8 mouse cellular contexts compared by ENCODE assay signal in genomic region chr9:73045204-73045603, GRCm38 (mm10). TPM values are rescaled to one million over a fixed set of nuclear protein-coding genes. Genes with fewer than 3 reads are reported as not detected.
A peak's percentile ranks its signal among the peaks of the same experiment; 100 is the strongest.
DNase-seq lines count a peak whose midpoint lies in the region; ATAC-seq and TF ChIP-seq lines count a peak whose summit lies in the region.

No protein-coding gene starts in this region.

- TF ChIP-seq CTCF in MEL (IDR thresholded peaks at IDR 0.05 in 2 of 3, conservative IDR thresholded peaks at IDR 0.05 in 1 of 3; ENCODE audit: control insufficient read depth in 1 of 3, insufficient read depth in 1 of 3, low read depth in 2 of 3, low read length in 3 of 3, poor library complexity in 1 of 3, severe bottlenecking in 1 of 3): no peak

- H3K27me3 ChIP-seq in MEL (ENCODE audit: control insufficient read depth in 1 of 2, insufficient read depth in 2 of 2, low read length in 2 of 2): no peaks in the 10 kb centered on the region
- H3K27me3 ChIP-seq in forebrain, embryonic 13.5 days: no peaks in the 10 kb centered on the region
- H3K27me3 ChIP-seq in limb, embryonic 10.5 days (ENCODE audit: low read depth, poor library complexity, severe bottlenecking): peaks cover 20% of the 10 kb centered on the region; the same call in 1 of the 2 replicates
- H3K27me3 ChIP-seq in neural tube, embryonic 15.5 days (replicated peaks): no peaks in the 10 kb centered on the region

- TF ChIP-seq EP300 in MEL (IDR thresholded peaks at IDR 0.05; ENCODE audit: low read depth in 1 of 2, low read length in 2 of 2): no peak

- H3K4me3 ChIP-seq in MEL (ENCODE audit: control insufficient read depth in 1 of 2, insufficient read depth in 1 of 2, low read depth in 2 of 2, low read length in 2 of 2): peak overlapping the region; percentile 90 to 97
- H3K4me3 ChIP-seq in forebrain, embryonic 13.5 days: peak overlapping the region; percentile 44
- H3K4me3 ChIP-seq in limb, embryonic 10.5 days: peak overlapping the region; percentile 53
- peak overlapping the region; percentile 51 for H3K4me3 ChIP-seq in neural tube, embryonic 15.5 days (replicated peaks)

- intact Hi-C loops in gastrocnemius, postnatal 14 days (cut with DNase I; ENCODE audit: low total_unique reads): no loop called here

- H3K9me3 ChIP-seq in MEL (replicated peaks; ENCODE audit: insufficient read depth, low read length): no peaks in the 10 kb centered on the region
- no peaks in the 10 kb centered on the region for H3K9me3 ChIP-seq in forebrain, embryonic 13.5 days (replicated peaks)
- no peaks in the 10 kb centered on the region for H3K9me3 ChIP-seq in limb, embryonic 10.5 days (replicated peaks)
- no peaks in the 10 kb centered on the region for H3K9me3 ChIP-seq in neural tube, embryonic 15.5 days (replicated peaks)

- H3K79me2 ChIP-seq in MEL (ENCODE audit: control insufficient read depth, insufficient read depth, low read length, poor library complexity): peaks cover 10% of the 10 kb centered on the region

- TF ChIP-seq RAD21 in MEL (IDR thresholded peaks at IDR 0.05; ENCODE audit: low read depth, low read length): no peak

- peaks cover 13 to 34% of the 10 kb centered on the region in 2 experiments for H3K4me1 ChIP-seq in MEL (ENCODE audit: control insufficient read depth in 1 of 2, insufficient read depth in 2 of 2, low read length in 2 of 2)
- H3K4me1 ChIP-seq in forebrain, embryonic 13.5 days: peaks cover 21% of the 10 kb centered on the region
- peaks cover 30% of the 10 kb centered on the region for H3K4me1 ChIP-seq in limb, embryonic 10.5 days
- peaks cover 33% of the 10 kb centered on the region for H3K4me1 ChIP-seq in neural tube, embryonic 15.5 days

- no peak overlapping the region for H3K27ac ChIP-seq in MEL (ENCODE audit: control insufficient read depth, low read depth, low read length)
- H3K27ac ChIP-seq in forebrain, embryonic 13.5 days: no peak overlapping the region
- no peak overlapping the region for H3K27ac ChIP-seq in limb, embryonic 10.5 days
- no peak overlapping the region for H3K27ac ChIP-seq in neural tube, embryonic 15.5 days (replicated peaks)

- ATAC-seq in frontal cortex, adult (ENCODE audit: low TSS enrichment): peak; percentile 22; the same call in 1 of the 2 replicates
- ATAC-seq in forebrain, embryonic 13.5 days: no peak
- ATAC-seq in neural tube, embryonic 15.5 days (ENCODE audit: low FRiP score): no peak; the same call in 1 of the 2 replicates

- TF ChIP-seq POLR2A in MEL (IDR thresholded peaks at IDR 0.05; ENCODE audit: control insufficient read depth in 1 of 2, insufficient read depth in 1 of 2, low read depth in 1 of 2, low read length in 2 of 2, poor library complexity in 1 of 2): no peak

- DNase-seq in frontal cortex, postnatal 25 days (ENCODE audit: low spot score in 2 of 2): no peak
- no peak for DNase-seq in MEL (ENCODE audit: low read depth, low spot score)
- no peak for DNase-seq in limb, embryonic 10.5 days (ENCODE audit: low spot score)
- DNase-seq in gastrocnemius, postnatal 14 days: no peak
- no peak for DNase-seq in gastrocnemius, adult 8-10 months (ENCODE audit: low spot score in 2 of 2)

- peak overlapping the region; percentile 87 for H3K9ac ChIP-seq in MEL (ENCODE audit: control insufficient read depth, low read depth, low read length, poor library complexity, severe bottlenecking)
- H3K9ac ChIP-seq in forebrain, embryonic 13.5 days: peak overlapping the region; percentile 71; the same call in 1 of the 2 replicates
- peak overlapping the region; percentile 65 for H3K9ac ChIP-seq in neural tube, embryonic 15.5 days (replicated peaks)

- H3K36me3 ChIP-seq in MEL (ENCODE audit: control insufficient read depth in 1 of 2, insufficient read depth in 2 of 2, low read length in 2 of 2): peaks cover 0 to 30% of the 10 kb centered on the region in 2 experiments; a peak in 2 of 4 replicates
- H3K36me3 ChIP-seq in forebrain, embryonic 13.5 days (ENCODE audit: poor library complexity, severe bottlenecking): no peaks in the 10 kb centered on the region
- H3K36me3 ChIP-seq in limb, embryonic 10.5 days: no peaks in the 10 kb centered on the region
- H3K36me3 ChIP-seq in neural tube, embryonic 15.5 days: no peaks in the 10 kb centered on the region

- 22% methylated on average over 7 of the region's 7 CpGs for WGBS in forebrain, embryonic 13.5 days
- 9% methylated on average over 7 of the region's 7 CpGs for WGBS in limb, embryonic 10.5 days
- WGBS in neural tube, embryonic 15.5 days: 9% methylated on average over 7 of the region's 7 CpGs

- peak overlapping the region; percentile 83 for H3K4me2 ChIP-seq in forebrain, embryonic 13.5 days
- H3K4me2 ChIP-seq in neural tube, embryonic 15.5 days: peak overlapping the region; percentile 93

TF ChIP-seq in MEL, 35 proteins besides CTCF, POLR2A, EP300 and RAD21:
- no peak for TF ChIP-seq MAX (IDR thresholded peaks at IDR 0.05; ENCODE audit: low read length)
- no peak for TF ChIP-seq MYC (IDR thresholded peaks at IDR 0.05; ENCODE audit: low read depth, low read length)
- no peak for TF ChIP-seq CHD2 (IDR thresholded peaks at IDR 0.05; ENCODE audit: low read length)
- TF ChIP-seq SIN3A (IDR thresholded peaks at IDR 0.05; ENCODE audit: low read length): no peak; the same call in 1 of the 2 replicates
- no peak for TF ChIP-seq CHD1 (IDR thresholded peaks at IDR 0.05; ENCODE audit: low read depth, low read length)
- TF ChIP-seq MAZ (IDR thresholded peaks at IDR 0.05; ENCODE audit: low read depth, low read length): no peak
- TF ChIP-seq TBP (IDR thresholded peaks at IDR 0.05; ENCODE audit: low read depth, low read length): no peak
- no peak for TF ChIP-seq MAFK (IDR thresholded peaks at IDR 0.05; ENCODE audit: borderline replicate concordance, low read depth, low read length)
- no peak for TF ChIP-seq ZC3H11A (IDR thresholded peaks at IDR 0.05; ENCODE audit: low read depth, low read length)
- no peak for TF ChIP-seq E2F4 (IDR thresholded peaks at IDR 0.05; ENCODE audit: borderline replicate concordance, low read depth, low read length)
- no peak for TF ChIP-seq ETS1 (IDR thresholded peaks at IDR 0.05; ENCODE audit: low read depth, low read length)
- TF ChIP-seq SMC3 (IDR thresholded peaks at IDR 0.05; ENCODE audit: low read depth, low read length): no peak
- no peak for TF ChIP-seq ZMIZ1 (IDR thresholded peaks at IDR 0.05; ENCODE audit: low read depth, low read length)

RNA-seq across cellular contexts. Expression of gene Rab27a, which starts 0.6 kb away (rescaled TPM):
- 8.6 and 8.8 TPM in 2 replicates for total RNA-seq in MEL (2012; rRNA removed)
- polyA plus RNA-seq in MEL (2012; ENCODE audit: insufficient read depth in 1 of 2, insufficient read length in 2 of 2, low read depth in 1 of 2, low replicate concordance in 2 of 2, missing spikeins in 1 of 2): 10 to 100 TPM in 1 of 2 experiments, not detected in 1; 11.2 TPM
- 0.96 and 1.2 TPM in 2 replicates for polyA plus RNA-seq in forebrain, embryonic 13.5 days (2015; fragmentation: Nextera tagmentation; extraction: Ambion mirVana)
- polyA plus RNA-seq in limb, embryonic 10.5 days (2016; fragmentation: Nextera tagmentation; extraction: Ambion mirVana): 3.4 and 5.0 TPM in 2 replicates
- 3.3 and 11.8 TPM in 2 replicates for polyA plus RNA-seq in neural tube, embryonic 15.5 days (2015; fragmentation: Nextera tagmentation; extraction: Ambion mirVana)
- 1 to 10 TPM; 1.8 to 6.0 TPM for total RNA-seq in gastrocnemius, postnatal 14 days (2021)
- total RNA-seq in gastrocnemius, adult 8-10 months (2022): 1 to 10 TPM in 3 of 4 experiments, under 1 TPM in 1; 0.46 to 2.0 (median 1.3) TPM

RNA-seq across cellular contexts. Expression of gene Pigb, which starts 5.0 kb away (rescaled TPM):
- 3.5 and 3.7 TPM in 2 replicates for total RNA-seq in MEL (2012; rRNA removed)
- 10 to 100 TPM in 1 of 2 experiments, not detected in 1; 12.0 TPM for polyA plus RNA-seq in MEL (2012; ENCODE audit: insufficient read depth in 1 of 2, insufficient read length in 2 of 2, low read depth in 1 of 2, low replicate concordance in 2 of 2, missing spikeins in 1 of 2)
- polyA plus RNA-seq in forebrain, embryonic 13.5 days (2015; fragmentation: Nextera tagmentation; extraction: Ambion mirVana): 8.4 and 11.3 TPM in 2 replicates
- 15.6 and 17.8 TPM in 2 replicates for polyA plus RNA-seq in limb, embryonic 10.5 days (2016; fragmentation: Nextera tagmentation; extraction: Ambion mirVana)
- 12.7 and 14.7 TPM in 2 replicates for polyA plus RNA-seq in neural tube, embryonic 15.5 days (2015; fragmentation: Nextera tagmentation; extraction: Ambion mirVana)
- 1 to 10 TPM; 3.3 to 4.6 TPM for total RNA-seq in gastrocnemius, postnatal 14 days (2021)
- total RNA-seq in gastrocnemius, adult 8-10 months (2022): 1 to 10 TPM; 3.7 to 4.6 (median 4.2) TPM

RNA-seq across cellular contexts. Expression of gene Khdc3, which starts 56.4 kb away (rescaled TPM):
- total RNA-seq in MEL (2012; rRNA removed): not detected in 2 replicates
- not detected for polyA plus RNA-seq in MEL (2012; ENCODE audit: insufficient read depth in 1 of 2, insufficient read length in 2 of 2, low read depth in 1 of 2, low replicate concordance in 2 of 2, missing spikeins in 1 of 2)
- not detected in 2 replicates for polyA plus RNA-seq in forebrain, embryonic 13.5 days (2015; fragmentation: Nextera tagmentation; extraction: Ambion mirVana)
- not detected in 2 replicates for polyA plus RNA-seq in limb, embryonic 10.5 days (2016; fragmentation: Nextera tagmentation; extraction: Ambion mirVana)
- 0.17 and 0.20 TPM in 2 replicates for polyA plus RNA-seq in neural tube, embryonic 15.5 days (2015; fragmentation: Nextera tagmentation; extraction: Ambion mirVana)
- not detected for total RNA-seq in gastrocnemius, postnatal 14 days (2021)
- total RNA-seq in gastrocnemius, adult 8-10 months (2022): not detected

RNA-seq across cellular contexts. Expression of gene Gm20509, which starts 57.1 kb away (rescaled TPM):
- total RNA-seq in MEL (2012; rRNA removed): not detected in 2 replicates
- not detected for polyA plus RNA-seq in MEL (2012; ENCODE audit: insufficient read depth in 1 of 2, insufficient read length in 2 of 2, low read depth in 1 of 2, low replicate concordance in 2 of 2, missing spikeins in 1 of 2)
- not detected in 2 replicates for polyA plus RNA-seq in forebrain, embryonic 13.5 days (2015; fragmentation: Nextera tagmentation; extraction: Ambion mirVana)
- polyA plus RNA-seq in limb, embryonic 10.5 days (2016; fragmentation: Nextera tagmentation; extraction: Ambion mirVana): not detected in 2 replicates
- 0.43 TPM in 1 of 2 replicates, not detected in the other for polyA plus RNA-seq in neural tube, embryonic 15.5 days (2015; fragmentation: Nextera tagmentation; extraction: Ambion mirVana)
- not detected for total RNA-seq in gastrocnemius, postnatal 14 days (2021)
- total RNA-seq in gastrocnemius, adult 8-10 months (2022): not detected

RNA-seq across cellular contexts. Expression of gene Ccpg1, which starts 60.0 kb away (rescaled TPM):
- total RNA-seq in MEL (2012; rRNA removed): 2.1 and 2.9 TPM in 2 replicates
- polyA plus RNA-seq in MEL (2012; ENCODE audit: insufficient read depth in 1 of 2, insufficient read length in 2 of 2, low read depth in 1 of 2, low replicate concordance in 2 of 2, missing spikeins in 1 of 2): 10 to 100 TPM in 1 of 2 experiments, not detected in 1; 12.5 TPM
- polyA plus RNA-seq in forebrain, embryonic 13.5 days (2015; fragmentation: Nextera tagmentation; extraction: Ambion mirVana): 32.0 and 32.5 TPM in 2 replicates
- 9.9 and 11.3 TPM in 2 replicates for polyA plus RNA-seq in limb, embryonic 10.5 days (2016; fragmentation: Nextera tagmentation; extraction: Ambion mirVana)
- polyA plus RNA-seq in neural tube, embryonic 15.5 days (2015; fragmentation: Nextera tagmentation; extraction: Ambion mirVana): 43.2 and 45.9 TPM in 2 replicates
- total RNA-seq in gastrocnemius, postnatal 14 days (2021): 10 to 100 TPM; 32.3 to 36.7 TPM
- total RNA-seq in gastrocnemius, adult 8-10 months (2022): 100 to 1,000 TPM in 1 of 4 experiments, 10 to 100 TPM in 3; 78.5 to 101 (median 82.0) TPM
